Mouse (Mus musculus): ENCODE data around the gene Tubb2a.

DNA sequence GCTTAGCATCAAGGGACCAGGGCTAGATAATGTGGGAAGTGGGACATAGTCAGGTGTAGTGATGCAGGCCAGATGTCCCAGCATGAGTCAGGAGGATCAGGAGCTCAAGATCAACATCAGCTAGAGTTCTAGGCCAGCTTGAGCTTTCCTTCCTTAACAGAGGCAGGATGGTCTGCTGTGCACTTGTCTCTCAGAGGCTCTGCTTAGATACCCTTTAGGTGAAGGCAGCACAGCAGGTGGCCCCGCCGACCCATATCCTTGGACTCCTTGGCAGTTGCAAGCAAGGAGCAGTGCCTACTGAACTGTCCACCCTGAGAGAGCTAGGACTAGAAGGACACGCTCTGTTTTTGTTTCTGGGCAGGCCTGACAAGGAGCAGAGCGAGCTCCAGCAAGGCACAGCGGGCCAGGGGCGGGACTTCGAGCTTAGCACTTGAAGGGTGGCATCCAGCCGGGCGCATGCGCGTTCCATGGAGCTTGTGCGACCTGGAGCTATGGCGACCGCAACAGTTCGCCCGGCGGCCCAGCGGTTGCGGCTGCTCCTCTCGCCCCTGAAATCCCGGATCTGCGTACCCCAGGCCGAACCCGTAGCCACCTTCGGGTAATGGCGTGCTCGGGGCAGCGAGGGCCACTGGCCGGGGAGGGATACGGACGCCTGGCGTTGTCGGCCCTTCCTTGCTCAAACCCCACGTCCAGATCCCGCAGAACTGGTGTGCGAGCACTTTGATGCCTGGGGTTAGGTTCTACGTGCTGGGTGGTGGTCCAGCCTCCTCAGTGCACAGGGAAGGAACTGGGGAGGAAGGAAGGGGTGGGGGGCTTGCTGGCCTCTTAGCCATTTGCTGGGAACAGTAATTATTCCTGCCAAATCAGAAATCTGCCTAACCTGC lies 40.4 kb downstream of the Tubb2a start, which contains the start of gene Bphl:
- TF ChIP-seq POLR2A (IDR thresholded peaks at IDR 0.05; ENCODE audit: low read depth, low read length): peak; percentile 97
- no peak for TF ChIP-seq CTCF (IDR thresholded peaks at IDR 0.05; ENCODE audit: borderline replicate concordance, insufficient read depth, low read length)

All from embryonic fibroblast, embryonic 13.5 days (primary cell).